Mouse (Mus musculus) yolk sac, embryonic 10.5 days (tissue): ENCODE data around the gene Mcub.

Experiments used
- DNase-seq: peaks from one replicate; pipeline ENCODE4 v3.0.0-alpha.2; 2017; ENCODE audit warnings: low spot score

The Mcub gene

GRCm38 (mm10) chr3:129948359-129948758, 21.6 kb downstream of the Mcub start:
- no peak for DNase-seq

DNA sequence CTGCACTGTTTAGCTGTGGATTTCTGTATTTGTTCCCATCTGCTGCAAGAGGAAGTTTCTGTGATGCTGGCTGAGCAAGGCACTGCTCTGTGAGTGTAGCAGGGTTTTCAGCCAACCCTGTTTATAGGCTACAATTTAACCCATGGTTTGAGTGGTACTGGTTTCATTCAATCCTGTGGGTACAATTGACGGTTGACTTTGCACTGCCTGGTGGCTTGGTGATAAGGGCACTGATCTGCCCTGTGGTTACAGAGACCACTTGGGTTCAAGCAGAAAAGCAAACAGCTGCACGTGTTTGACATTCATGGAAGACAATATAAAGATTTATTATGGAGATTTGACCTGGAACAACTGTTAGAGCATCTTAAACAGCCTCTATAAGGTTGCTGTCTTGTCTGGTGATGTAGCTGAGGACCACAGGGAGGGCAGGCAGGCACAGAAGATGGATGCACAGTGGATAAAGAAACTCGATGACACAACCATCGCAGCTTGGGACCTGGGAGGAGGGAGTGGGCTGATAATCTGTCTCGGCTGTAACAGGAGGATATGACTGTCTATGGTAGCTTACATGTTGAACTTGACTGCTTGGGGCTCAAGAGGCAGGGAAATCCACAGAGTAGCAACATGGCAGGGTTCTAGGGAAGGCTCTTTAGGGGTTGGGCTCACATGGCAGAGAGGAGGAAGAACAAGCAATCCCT, 23.6 kb downstream of the Mcub start:
- no peak for DNase-seq

GRCm38 (mm10) chr3:129943813-129944212, 26.2 kb downstream of the Mcub start:
- DNase-seq, result no peak

- no peak for DNase-seq
Observed at GRCm38 (mm10) chr3:129941291-129941690, 28.7 kb downstream of the Mcub start.

- no peak for DNase-seq
Observed at GRCm38 (mm10) chr3:129940780-129941179, 29.2 kb downstream of the Mcub start.

GRCm38 (mm10) chr3:129939058-129939457, 30.9 kb downstream of the Mcub start:
- no peak for DNase-seq

GRCm38 (mm10) chr3:129937848-129938247, 32.2 kb downstream of the Mcub start:
- no peak for DNase-seq

DNA sequence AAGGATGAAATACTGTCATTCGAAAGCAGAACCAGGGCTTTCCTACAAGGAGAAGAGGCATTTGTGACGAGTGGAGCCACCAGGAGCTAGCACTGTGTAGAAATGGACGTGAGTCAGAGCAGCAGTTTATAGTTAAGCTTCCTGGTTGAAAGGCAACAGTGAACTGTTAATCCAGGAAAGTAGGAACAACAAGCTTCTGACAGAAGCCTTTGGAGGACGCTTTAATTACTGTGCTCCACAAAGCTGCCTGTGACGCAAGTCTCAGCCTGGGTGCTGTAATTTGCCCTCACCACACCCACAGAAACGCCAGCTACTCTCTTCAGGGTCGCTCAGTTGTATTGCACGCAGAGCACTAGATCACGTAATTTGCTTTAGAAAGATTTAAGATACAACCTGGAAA, 33.4 kb downstream of the Mcub start:
- DNase-seq, result no peak

- no peak for DNase-seq
Observed at GRCm38 (mm10) chr3:129932443-129932842, 37.6 kb downstream of the Mcub start.

DNA sequence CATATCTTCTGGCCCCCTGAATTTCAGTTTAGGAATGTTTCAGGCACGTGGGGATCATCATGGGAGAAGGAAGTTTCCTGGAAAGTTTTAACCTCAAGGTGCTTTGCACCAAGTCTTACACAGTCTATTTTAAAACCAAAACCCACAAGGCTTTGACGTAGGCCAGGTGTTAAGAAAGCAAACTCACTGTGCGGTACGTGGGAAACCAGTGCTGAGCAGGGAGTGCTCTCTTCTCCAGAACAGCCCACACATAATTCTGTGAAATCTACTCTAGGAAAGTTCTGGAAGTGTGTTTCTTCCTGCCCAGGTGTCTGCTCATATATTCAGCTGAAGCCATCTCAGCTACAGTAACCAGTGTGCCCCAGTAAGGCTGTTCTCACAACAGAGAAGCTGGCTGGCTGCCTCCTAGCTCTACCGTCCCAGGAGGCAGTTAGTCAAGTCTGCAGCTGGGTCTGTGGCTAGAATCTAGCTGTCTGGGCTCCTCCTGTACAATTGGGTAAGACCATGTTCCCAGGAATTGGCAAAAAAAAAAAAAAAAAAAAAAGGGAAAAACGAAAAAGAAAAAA, 39.7 kb downstream of the Mcub start:
- no peak for DNase-seq

- no peak for DNase-seq
Observed at GRCm38 (mm10) chr3:129925861-129926260, 44.1 kb downstream of the Mcub start.

GRCm38 (mm10) chr3:129923581-129923980, 46.4 kb downstream of the Mcub start:
- no peak for DNase-seq

- peak; percentile 39 for DNase-seq
Observed at GRCm38 (mm10) chr3:129918434-129918833, 51.6 kb downstream of the Mcub start.

- no peak for DNase-seq
Observed at GRCm38 (mm10) chr3:129917424-129917823, 52.6 kb downstream of the Mcub start.

DNA sequence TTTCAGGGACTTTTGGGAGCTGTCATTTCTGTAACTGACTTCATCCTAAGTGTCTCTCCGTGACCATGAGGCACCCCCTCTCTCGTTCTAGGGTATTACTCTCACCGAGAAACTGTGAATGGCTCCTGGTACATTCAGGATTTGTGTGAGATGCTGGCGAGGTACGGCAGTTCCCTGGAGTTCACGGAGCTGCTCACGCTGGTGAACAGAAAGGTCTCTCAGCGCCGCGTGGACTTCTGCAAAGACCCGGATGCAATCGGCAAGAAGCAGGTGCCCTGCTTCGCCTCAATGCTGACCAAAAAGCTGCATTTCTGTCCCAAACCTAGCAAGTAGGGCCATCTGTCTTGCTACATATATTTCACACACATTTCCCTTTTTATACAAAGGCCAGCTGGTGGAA, 56.8 kb downstream of the Mcub start:
- no peak for DNase-seq

DNA sequence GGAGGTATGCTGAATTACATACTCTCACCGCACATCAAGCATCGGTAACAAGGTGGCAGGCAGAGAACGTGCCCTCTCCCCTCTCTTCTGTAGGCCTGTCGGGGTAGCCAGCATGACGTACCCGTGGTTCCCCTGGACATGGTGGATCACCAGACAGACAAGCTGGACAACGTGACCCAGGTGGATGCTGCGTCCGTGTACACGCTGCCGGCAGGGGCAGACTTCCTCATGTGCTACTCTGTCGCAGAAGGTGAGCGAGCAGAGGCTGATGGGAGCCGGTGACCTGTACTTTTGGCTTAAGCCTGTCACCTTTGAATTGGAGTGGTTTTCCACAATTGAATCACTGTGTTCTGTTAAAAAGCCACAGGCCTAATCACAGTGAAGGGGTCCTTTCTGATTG, 58.0 kb downstream of the Mcub start:
- DNase-seq, result no peak

- DNase-seq, result no peak
Observed at GRCm38 (mm10) chr3:129904381-129905132, 65.4 kb downstream of the Mcub start.

GRCm38 (mm10) chr3:129903866-129904265, 66.1 kb downstream of the Mcub start:
- DNase-seq, result no peak

DNA sequence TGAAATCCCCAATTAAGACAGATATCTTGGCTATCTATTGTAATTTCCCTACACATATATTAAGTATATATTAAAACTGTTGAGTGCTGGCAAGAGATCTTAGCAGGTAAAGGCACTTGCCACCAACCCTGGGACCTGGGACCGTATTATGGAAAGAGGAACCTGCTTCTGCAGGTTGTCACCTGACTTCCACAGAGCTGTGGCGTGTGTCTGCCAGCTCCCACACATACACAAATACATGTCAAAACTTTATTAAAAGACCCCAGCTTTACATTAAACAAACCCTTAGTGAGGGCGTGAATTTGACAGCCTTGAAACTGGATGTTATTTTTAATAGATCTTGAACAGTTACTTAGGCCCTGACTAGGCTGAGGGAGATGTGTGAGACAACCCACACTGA, 66.6 kb downstream of the Mcub start:
- no peak for DNase-seq

DNA sequence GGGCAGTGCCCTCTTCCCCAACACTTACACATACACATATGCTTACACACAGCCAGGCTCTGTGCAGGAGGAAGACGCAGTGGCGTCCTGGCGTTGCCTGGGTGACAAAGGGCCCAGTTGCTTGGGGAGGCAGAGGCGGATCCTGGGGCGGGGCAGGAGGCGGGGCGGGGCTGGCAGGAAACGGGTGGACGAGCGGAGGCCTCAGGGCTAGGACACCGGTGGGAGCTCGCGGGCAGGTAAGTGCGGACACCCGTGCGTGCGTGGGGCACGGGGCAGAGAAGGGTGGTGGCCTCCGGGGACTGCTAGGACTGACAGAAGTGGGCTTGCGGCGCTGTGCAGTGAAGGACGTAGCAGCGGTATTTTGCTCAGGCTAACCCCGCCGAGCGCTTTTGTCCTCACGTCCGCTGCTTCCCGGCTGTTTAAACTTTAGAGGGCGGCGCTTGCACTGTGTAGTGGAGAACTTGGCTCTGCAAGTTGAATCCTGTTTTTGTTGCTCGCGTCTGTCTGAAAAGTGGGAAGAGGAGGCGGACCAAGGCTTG, 68.7 kb downstream of the Mcub start, which contains the start of gene Casp6:
TSS of gene Casp6 (plus strand) at position 155 of the 539 bp plus-strand sequence.
- peak; percentile 95 for DNase-seq

DNA sequence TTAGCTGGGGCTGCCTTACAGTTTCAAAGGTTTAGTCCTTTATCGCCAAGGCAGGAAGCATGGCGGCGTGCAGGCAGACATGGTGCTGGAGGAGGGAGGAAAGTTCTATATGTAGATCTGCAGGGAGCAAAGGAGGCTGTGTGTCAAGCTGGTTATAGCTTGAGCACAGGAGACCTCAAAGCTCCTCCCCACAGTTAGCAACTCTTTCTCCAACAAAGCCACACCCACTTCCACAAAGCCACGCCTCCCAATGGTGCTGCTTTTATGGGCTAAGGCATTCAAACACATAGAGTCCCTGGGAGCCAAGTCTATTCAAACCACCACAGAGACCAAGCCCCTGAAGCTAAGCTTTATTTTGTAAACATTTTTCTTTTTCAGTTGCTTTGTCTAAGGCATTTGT, 71.1 kb downstream of the Mcub start:
- DNase-seq, result no peak

GRCm38 (mm10) chr3:129896591-129896990, 73.4 kb downstream of the Mcub start:
- peak; percentile 69 for DNase-seq

GRCm38 (mm10) chr3:129893143-129893542, 76.9 kb downstream of the Mcub start:
- no peak for DNase-seq
